Mouse (Mus musculus) kidney, adult 2 months (tissue): ENCODE data around the gene 1810055G02Rik. TPM values are rescaled to one million over a fixed set of nuclear protein-coding genes. Genes with fewer than 3 reads are reported as not detected.

Experiments used
- DNase-seq: peaks from one replicate; pipeline ENCODE4 v3.0.0; 2021
- H3K27ac ChIP-seq: fragments of 200-500 bp; 2 replicates; pipeline ENCODE4 v1.5.1; 2012; ENCODE audit warnings: low read depth, low read length, control low read depth, inconsistent platforms; ENCODE audit not compliant: insufficient read depth
- H3K27me3 ChIP-seq: fragments of 200-500 bp; replicated peaks from 2 replicates; pipeline ENCODE4 v1.6.1; 2012; ENCODE audit warnings: mild to moderate bottlenecking, moderate library complexity, low read length, inconsistent platforms; ENCODE audit not compliant: control insufficient read depth, insufficient read depth
- H3K36me3 ChIP-seq: fragments of 200-500 bp; 2 replicates; pipeline ENCODE4 v1.6.1; 2012; ENCODE audit warnings: mild to moderate bottlenecking, moderate library complexity, low read length, inconsistent platforms; ENCODE audit not compliant: control insufficient read depth, insufficient read depth
- H3K4me1 ChIP-seq: fragments of 200-500 bp; 2 replicates; pipeline ENCODE4 v1.6.1; 2011; ENCODE audit warnings: low read length; ENCODE audit not compliant: control insufficient read depth, insufficient read depth
- H3K4me3 ChIP-seq: fragments of 200-500 bp; 2 replicates; pipeline ENCODE4 v1.5.1; 2011; ENCODE audit warnings: mild to moderate bottlenecking, low read depth, low read length, control low read depth; ENCODE audit not compliant: insufficient read depth
- CTCF ChIP-seq: fragments of 200-500 bp; conservative IDR thresholded peaks from 2 replicates; pipeline ENCODE4 v1.5.1; 2011; ENCODE audit warnings: low read depth, mild to moderate bottlenecking, control low read depth, low read length, moderate library complexity, mixed read lengths; ENCODE audit not compliant: insufficient read depth, insufficient read length
- POLR2A ChIP-seq: fragments of 200-500 bp; IDR thresholded peaks from one replicate; pipeline ENCODE4 v1.6.1; 2011; ENCODE audit warnings: low read depth, low read length, control low read depth
- WGBS: fragments of 180-500 bp; shearing (Covaris S2); methylation state at CpG from one replicate; pipeline ENCODE4 v1.1.7; 2018; 5-methylcytosine and 5-hydroxymethylcytosine counted together
- polyA plus RNA-seq: library from polyadenylated mRNA; depleted of rRNA; stranded (reverse); fragments of >200 nt; gene quantifications from 2 replicates; pipeline ENCODE4 v1.2.3, GENCODE M21; 2012

The 1810055G02Rik gene
- polyA plus RNA-seq, 1 experiment, result 18.8 TPM

DNA sequence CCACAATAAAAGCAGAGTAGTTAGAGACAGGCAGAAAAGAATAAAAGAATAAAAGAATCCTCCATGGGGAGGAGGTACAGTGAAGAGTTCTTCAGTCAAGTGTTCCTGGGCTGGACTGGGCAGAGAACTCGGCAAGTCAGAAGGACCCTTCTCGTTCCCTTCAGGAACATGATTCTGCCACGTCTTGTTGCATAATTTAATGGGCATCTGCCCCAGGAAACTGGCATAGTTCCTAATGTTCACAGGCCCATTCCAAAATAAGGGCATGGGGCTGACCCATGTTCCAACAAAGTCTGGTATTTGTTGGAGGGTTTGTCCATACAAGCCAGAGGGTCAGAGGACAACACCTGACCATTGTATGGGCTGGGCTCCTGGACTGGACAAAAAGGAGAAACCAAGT lies 13.1 kb upstream of the 1810055G02Rik start:
- 53% methylated on average over 3 of the region's 3 CpGs for WGBS
- H3K36me3 ChIP-seq, result no peaks in the 10 kb centered on the region
- DNase-seq, result peak; percentile 26
- H3K27me3 ChIP-seq, result no peaks in the 10 kb centered on the region
- H3K4me3 ChIP-seq, result no peak overlapping the region
- H3K4me1 ChIP-seq, result no peaks in the 10 kb centered on the region
- no peak overlapping the region for H3K27ac ChIP-seq
- TF ChIP-seq POLR2A, result no peak
- TF ChIP-seq CTCF, result no peak

DNA sequence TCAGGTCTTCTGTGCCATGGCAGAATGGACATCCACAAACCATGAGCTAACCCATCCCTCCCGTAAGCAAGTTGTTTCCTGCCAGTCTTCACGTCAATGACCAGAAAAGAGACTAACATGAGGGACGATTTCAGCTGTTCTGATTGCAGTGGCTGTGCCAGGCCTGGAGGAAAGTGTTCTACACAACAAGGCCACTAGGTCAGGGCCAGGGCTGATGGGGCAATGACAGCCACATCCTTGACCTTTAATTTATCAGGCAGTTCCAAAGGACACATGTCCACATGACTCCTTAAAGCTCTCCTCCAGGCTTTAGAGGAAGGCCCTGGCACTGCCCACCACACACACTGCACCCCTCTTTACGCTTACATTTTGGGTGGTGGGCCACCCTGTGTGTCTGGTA lies 12.6 kb upstream of the 1810055G02Rik start:
- Histone ChIP-seq H3K4me3 (no peak overlapping the region), H3K36me3 (no peaks in the 10 kb centered on the region), H3K4me1 (no peaks in the 10 kb centered on the region), H3K27ac (no peak overlapping the region), H3K27me3 (no peaks in the 10 kb centered on the region)
- DNase-seq, result no peak
- TF ChIP-seq CTCF (no peak), POLR2A (no peak)
- WGBS, result 82% methylated on average over 4 of the region's 4 CpGs

DNA sequence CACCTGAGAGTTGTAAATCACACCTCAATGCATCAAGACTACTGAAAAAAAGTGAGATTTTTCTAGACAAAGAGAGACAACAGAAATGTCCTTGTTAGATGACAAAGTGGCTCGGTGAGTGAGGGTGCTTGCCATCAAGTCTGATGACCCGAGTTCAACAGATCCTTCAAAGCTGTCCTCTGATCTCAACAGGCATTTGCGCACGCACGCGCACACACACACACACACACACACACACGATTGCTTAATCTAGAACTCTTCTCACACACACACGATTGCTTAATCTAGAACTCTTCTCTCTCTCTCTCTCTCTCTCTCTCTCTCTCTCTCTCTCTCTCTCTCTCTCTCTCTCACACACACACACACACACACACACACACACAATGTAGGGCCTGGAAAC lies 12.1 kb upstream of the 1810055G02Rik start:
- WGBS, result 91% methylated on average over 8 of the region's 8 CpGs
- DNase-seq, result no peak

DNA sequence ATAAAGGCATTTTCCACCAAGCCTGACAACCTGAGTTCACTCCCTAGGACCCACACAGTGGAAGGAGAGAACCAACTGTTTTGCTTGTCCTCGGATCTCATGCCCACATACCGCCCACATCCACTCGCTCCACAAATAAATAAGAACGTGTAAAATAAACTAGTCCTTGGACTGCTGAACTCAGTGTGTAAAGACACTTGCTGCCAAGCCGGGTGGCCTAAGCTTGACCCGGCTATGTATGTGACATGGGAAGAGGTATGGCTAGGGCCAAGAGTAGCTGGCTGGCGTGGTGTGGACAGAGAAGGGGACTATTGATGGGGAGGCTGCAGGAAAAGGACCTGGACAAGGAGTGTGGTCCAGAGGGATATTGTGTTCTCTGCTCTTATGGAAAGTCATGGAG lies 10.1 kb upstream of the 1810055G02Rik start:
- H3K27me3 ChIP-seq, result no peaks in the 10 kb centered on the region
- H3K27ac ChIP-seq, result no peak overlapping the region
- no peaks in the 10 kb centered on the region for H3K36me3 ChIP-seq
- H3K4me3 ChIP-seq, result no peak overlapping the region
- 83% methylated on average over 7 of the region's 7 CpGs for WGBS
- H3K4me1 ChIP-seq, result no peaks in the 10 kb centered on the region
- DNase-seq, result no peak
- TF ChIP-seq CTCF (no peak), POLR2A (no peak)

More for the DNA sequence above, 12.1 kb upstream of the 1810055G02Rik start:
- H3K4me3 ChIP-seq, result no peak overlapping the region
- no peak overlapping the region for H3K27ac ChIP-seq
- no peaks in the 10 kb centered on the region for H3K4me1 ChIP-seq
- TF ChIP-seq CTCF, result no peak
- no peak for TF ChIP-seq POLR2A
- H3K36me3 ChIP-seq, result no peaks in the 10 kb centered on the region
- no peaks in the 10 kb centered on the region for H3K27me3 ChIP-seq

DNA sequence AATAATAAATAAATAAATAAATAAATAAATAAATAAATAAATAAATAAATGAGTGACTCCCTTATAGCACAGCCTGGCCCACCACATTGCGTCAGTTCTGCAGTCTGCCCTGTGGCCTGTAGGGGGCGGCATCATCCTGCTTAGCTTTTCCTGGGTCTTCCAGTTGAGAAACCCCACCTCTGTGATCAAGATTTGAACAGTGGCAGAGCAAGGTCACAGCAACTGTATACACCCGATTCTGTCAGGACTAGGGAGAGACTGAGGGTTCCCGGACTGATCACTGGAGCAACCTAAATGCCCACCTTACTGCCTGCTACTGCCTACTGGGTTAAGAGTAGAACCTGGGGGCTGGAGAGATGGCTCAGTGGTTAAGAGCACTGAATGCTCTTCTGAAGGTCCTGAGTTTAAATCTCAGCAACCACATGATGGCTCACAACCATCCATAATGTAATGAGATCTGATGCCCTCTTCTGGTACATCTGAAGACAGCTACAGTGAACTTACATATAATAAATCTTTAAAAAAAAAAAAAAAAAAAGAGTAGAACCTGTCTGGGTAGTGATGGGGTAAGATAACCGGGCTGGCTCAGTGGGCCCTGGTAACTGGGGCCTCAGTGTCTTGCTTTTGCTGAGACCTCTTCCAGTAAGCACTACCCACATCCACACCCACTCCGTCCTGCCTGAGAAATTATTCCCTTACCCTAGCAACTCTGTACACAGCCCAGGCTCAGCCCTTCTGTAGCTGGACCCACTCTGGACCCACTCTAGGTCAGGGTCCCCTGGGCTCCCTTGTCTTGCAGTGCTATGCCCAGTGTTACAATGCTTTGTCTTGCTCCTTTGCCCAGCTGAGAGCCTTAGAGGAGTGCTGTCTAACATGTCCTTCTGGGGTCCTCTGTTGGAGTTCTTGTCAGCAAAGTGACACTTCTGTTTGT lies 8.3 kb upstream of the 1810055G02Rik start:
- H3K4me3 ChIP-seq, result no peak overlapping the region
- no peak for TF ChIP-seq POLR2A
- TF ChIP-seq CTCF, result peak; percentile 84
- H3K27ac ChIP-seq, result no peak overlapping the region
- H3K27me3 ChIP-seq, result no peaks in the 10 kb centered on the region
- 33% methylated on average over 6 of the region's 6 CpGs for WGBS
- DNase-seq, result peak; percentile 86
- no peaks in the 10 kb centered on the region for H3K4me1 ChIP-seq
- no peaks in the 10 kb centered on the region for H3K36me3 ChIP-seq

DNA sequence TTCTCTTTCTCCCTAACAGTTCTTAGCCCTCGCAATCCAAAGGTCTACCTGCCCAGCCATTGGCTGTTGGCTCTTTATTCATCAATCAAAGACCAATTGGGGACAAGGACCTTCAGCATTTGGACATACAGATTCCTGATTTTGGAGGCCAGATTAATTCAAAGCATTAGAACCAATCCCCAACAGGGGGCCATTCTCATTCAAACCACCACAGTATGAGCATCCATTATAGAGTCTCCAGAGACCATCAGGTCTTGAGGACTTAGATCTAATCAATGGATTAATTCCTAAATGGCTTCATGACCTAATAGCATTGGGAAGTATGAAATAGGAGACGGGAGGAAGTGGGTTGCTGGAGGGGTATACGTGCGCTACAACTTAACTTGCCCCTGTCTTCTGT lies 5.6 kb upstream of the 1810055G02Rik start:
- H3K27ac ChIP-seq, result no peak overlapping the region
- WGBS, result 92% methylated on average over 4 of the region's 4 CpGs
- H3K4me1 ChIP-seq, result no peaks in the 10 kb centered on the region
- H3K4me3 ChIP-seq, result no peak overlapping the region
- TF ChIP-seq CTCF, result no peak
- TF ChIP-seq POLR2A, result no peak
- no peaks in the 10 kb centered on the region for H3K27me3 ChIP-seq
- no peaks in the 10 kb centered on the region for H3K36me3 ChIP-seq
- DNase-seq, result no peak

DNA sequence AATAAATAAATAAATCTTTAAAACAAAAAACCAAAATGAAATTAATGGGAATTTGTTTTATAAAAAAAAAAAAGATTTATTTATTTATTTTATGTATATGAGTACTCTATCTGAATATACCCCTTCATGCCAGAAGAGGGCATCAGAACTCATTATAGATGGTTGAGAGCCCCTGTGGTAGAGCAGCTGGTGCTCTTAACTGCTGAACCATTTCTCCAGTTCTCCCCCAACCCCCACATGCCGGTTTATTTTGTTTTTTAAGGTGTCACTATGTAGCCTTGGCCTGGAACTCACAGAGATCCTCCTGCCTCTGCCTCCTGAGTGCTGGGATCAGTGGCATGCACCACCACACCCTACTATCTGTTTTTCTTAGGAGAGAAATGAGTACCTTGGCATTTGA lies 1.8 kb upstream of the 1810055G02Rik start:
- no peak overlapping the region for H3K27ac ChIP-seq
- no peak overlapping the region for H3K4me3 ChIP-seq
- peak; percentile 25 for DNase-seq
- no peaks in the 10 kb centered on the region for H3K36me3 ChIP-seq
- TF ChIP-seq CTCF (no peak), POLR2A (no peak)
- H3K4me1 ChIP-seq, result 0 out of 2 replicates have a peak, but pooled peaks cover 3% of the 10 kb centered on the region
- 58% methylated on average over 1 of the region's 1 CpGs for WGBS
- no peaks in the 10 kb centered on the region for H3K27me3 ChIP-seq
